Mouse (Mus musculus): ENCODE data around the gene Gm49393. TPM values are rescaled to one million over a fixed set of nuclear protein-coding genes. Genes with fewer than 3 reads are reported as not detected.

The Gm49393 gene
- polyA plus RNA-seq, 1 experiment from 2014 or later = not detected

GRCm38 (mm10) chr13:60848241-60849120 lies 86.9 kb downstream of the Gm49393 start:
- 87% methylated on average over 4 of the region's 4 CpGs for WGBS
- ATAC-seq (ENCODE audit: low FRiP score, low read depth) = no peak

GRCm38 (mm10) chr13:60843153-60843552 lies 92.2 kb downstream of the Gm49393 start:
- no peak for ATAC-seq (ENCODE audit: low FRiP score, low read depth)
- Histone ChIP-seq H3K27me3 (replicated peaks) (no peaks in the 10 kb centered on the region), H3K4me3 (no peak overlapping the region), H3K9me3 (no peaks in the 10 kb centered on the region), H3K4me2 (replicated peaks) (no peak overlapping the region), H3K4me1 (no peaks in the 10 kb centered on the region), H3K36me3 (no peaks in the 10 kb centered on the region), H3K27ac (no peak overlapping the region), H3K9ac (no peak overlapping the region)
- WGBS = 78% methylated on average over 8 of the region's 8 CpGs

More at GRCm38 (mm10) chr13:60848241-60849120, 86.9 kb downstream of the Gm49393 start:
- no peaks in the 10 kb centered on the region for H3K9me3 ChIP-seq
- H3K36me3 ChIP-seq = no peaks in the 10 kb centered on the region
- H3K4me2 ChIP-seq (replicated peaks) = no peak overlapping the region
- no peaks in the 10 kb centered on the region for H3K27me3 ChIP-seq (replicated peaks)
- no peak overlapping the region for H3K27ac ChIP-seq
- H3K4me3 ChIP-seq = no peak overlapping the region
- H3K4me1 ChIP-seq = no peaks in the 10 kb centered on the region
- no peak overlapping the region for H3K9ac ChIP-seq

DNA sequence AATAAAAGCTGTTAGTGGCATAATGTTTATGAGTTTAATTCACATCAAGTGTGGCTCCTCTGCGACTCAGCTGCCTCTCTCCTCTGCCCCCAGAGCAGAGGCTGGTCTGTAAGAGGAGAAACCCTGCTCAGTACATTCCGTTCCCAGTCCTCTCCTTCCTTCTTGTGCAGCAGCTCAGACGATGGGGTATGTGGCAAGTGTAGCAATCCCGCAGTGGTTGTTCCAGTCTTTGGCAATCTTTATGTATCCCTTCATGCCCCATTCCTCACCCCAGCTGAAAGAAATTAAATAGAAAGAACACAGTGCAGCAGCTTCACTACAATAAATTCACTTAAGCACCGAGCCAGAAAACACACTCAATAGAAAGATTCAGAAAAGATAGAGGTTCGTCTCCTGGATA lies 92.7 kb downstream of the Gm49393 start:
- Histone ChIP-seq H3K27ac (no peak overlapping the region), H3K36me3 (no peaks in the 10 kb centered on the region), H3K9ac (no peak overlapping the region), H3K9me3 (no peaks in the 10 kb centered on the region), H3K4me2 (replicated peaks) (no peak overlapping the region), H3K27me3 (replicated peaks) (no peaks in the 10 kb centered on the region), H3K4me3 (no peak overlapping the region), H3K4me1 (no peaks in the 10 kb centered on the region)
- no peak for ATAC-seq (ENCODE audit: low FRiP score, low read depth)
- WGBS = 78% methylated on average over 6 of the region's 6 CpGs

DNA sequence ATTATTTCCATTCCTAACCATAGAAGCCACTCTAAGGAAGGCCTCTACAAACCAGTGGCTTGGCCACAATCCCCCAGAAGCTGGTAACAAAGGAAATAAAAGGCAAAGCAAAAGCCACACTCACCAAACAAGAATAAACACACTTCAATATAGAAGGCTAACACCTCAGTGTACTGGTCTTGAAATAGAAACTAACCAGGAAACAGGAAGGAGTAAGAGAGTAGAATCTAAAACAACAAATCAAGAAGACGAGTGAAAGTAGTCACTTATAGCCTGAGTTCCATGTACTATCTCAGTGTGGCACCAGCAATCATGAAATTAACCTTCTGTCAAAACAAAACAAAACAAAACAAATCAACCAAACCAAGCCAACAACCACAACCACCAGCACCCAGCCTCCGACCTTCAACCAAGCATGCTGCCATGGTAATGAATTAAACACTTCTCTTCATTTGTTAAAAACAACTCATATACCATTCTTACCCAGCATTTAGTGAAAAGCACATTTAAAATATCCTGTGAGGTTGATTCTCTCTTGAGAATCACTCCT lies 96.0 kb downstream of the Gm49393 start:
- no peak for ATAC-seq (ENCODE audit: low FRiP score, low read depth)
- Histone ChIP-seq H3K4me2 (replicated peaks) (no peak overlapping the region), H3K27me3 (replicated peaks) (no peaks in the 10 kb centered on the region), H3K4me1 (no peaks in the 10 kb centered on the region), H3K9me3 (no peaks in the 10 kb centered on the region), H3K27ac (no peak overlapping the region), H3K4me3 (no peak overlapping the region), H3K36me3 (no peaks in the 10 kb centered on the region), H3K9ac (no peak overlapping the region)
- WGBS = 68% methylated on average over 2 of the region's 2 CpGs

DNA sequence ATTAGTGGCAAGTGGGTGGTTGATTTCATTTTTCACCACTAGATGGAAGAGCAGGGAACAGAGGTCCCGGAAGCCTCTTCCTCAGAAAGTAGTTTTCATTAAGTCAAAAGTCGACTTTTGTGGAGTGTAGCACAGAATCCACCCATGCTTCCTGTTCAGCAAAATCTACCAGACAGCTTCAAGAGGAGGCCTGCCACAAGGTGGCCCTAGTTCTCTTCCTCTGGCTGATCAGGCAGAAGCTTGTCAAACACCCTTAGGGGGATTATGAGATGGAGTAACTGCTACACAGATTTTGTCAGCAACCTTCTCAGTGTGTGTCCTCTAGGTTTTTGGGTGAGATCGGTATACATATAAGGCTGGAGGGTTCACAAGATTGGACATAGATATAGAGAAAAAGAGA lies 109.3 kb downstream of the Gm49393 start:
- no peaks in the 10 kb centered on the region for H3K9me3 ChIP-seq
- ATAC-seq (ENCODE audit: low FRiP score, low read depth) = no peak
- H3K4me1 ChIP-seq = no peaks in the 10 kb centered on the region
- no peaks in the 10 kb centered on the region for H3K27me3 ChIP-seq (replicated peaks)
- no peak overlapping the region for H3K27ac ChIP-seq
- no peak overlapping the region for H3K4me2 ChIP-seq (replicated peaks)
- H3K4me3 ChIP-seq = no peak overlapping the region
- no peak overlapping the region for H3K9ac ChIP-seq
- WGBS = 64% methylated on average over 3 of the region's 3 CpGs
- no peaks in the 10 kb centered on the region for H3K36me3 ChIP-seq

- Histone ChIP-seq H3K27me3 (replicated peaks) (no peaks in the 10 kb centered on the region), H3K4me1 (no peaks in the 10 kb centered on the region), H3K27ac (no peak overlapping the region), H3K9ac (no peak overlapping the region), H3K4me3 (no peak overlapping the region), H3K36me3 (no peaks in the 10 kb centered on the region), H3K9me3 (no peaks in the 10 kb centered on the region), H3K4me2 (replicated peaks) (no peak overlapping the region)
- WGBS = 70% methylated on average over 3 of the region's 3 CpGs
- no peak for ATAC-seq (ENCODE audit: low FRiP score, low read depth)
Observed at GRCm38 (mm10) chr13:60820486-60821175, 114.8 kb downstream of the Gm49393 start.

DNA sequence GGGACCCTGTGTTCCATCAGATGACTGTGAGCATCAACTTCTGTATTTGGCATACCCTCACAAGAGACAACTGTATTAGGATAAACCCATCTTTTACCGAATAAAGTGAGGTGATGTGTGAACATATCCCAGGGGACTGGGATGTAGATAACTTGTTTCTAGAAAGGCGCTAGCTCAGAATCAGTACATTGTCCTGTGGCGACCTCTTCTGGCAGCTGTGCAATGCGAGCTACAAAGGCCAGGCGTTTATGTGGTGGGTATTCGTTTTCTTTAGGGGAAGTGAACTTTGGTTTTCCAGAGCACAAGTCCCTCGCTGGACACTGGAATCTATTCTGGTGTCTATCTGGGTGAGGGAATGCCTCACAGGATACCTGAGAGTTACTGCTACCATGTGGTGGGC lies 115.9 kb downstream of the Gm49393 start:
- no peaks in the 10 kb centered on the region for H3K36me3 ChIP-seq
- ATAC-seq (ENCODE audit: low FRiP score, low read depth) = no peak
- no peaks in the 10 kb centered on the region for H3K9me3 ChIP-seq
- no peaks in the 10 kb centered on the region for H3K27me3 ChIP-seq (replicated peaks)
- no peaks in the 10 kb centered on the region for H3K4me1 ChIP-seq
- H3K9ac ChIP-seq = no peak overlapping the region
- no peak overlapping the region for H3K4me3 ChIP-seq
- no peak overlapping the region for H3K27ac ChIP-seq
- no peak overlapping the region for H3K4me2 ChIP-seq (replicated peaks)
- 13% methylated on average over 7 of the region's 7 CpGs for WGBS

DNA sequence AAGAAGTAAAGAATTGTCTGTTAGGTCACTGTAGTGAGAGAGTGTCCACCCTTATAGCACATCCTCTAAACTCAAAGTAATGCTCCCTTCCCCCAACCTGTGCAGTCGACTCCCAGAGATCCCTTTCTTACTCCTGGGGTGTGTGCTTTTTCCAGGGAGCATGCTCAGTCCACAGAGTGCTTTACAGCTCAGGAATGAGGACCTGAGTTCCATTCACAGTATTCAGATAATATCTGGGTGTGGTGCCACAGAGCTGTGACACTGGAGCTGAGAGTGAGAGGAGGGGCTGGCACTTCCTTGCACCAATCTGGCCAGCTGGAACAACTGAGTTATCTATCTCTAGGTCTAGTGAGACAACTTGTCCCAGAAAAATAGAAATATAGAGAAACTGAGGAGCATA lies 121.7 kb downstream of the Gm49393 start:
- ATAC-seq (ENCODE audit: low FRiP score, low read depth) = no peak
- WGBS = 76% methylated on average over 1 of the region's 1 CpGs

DNA sequence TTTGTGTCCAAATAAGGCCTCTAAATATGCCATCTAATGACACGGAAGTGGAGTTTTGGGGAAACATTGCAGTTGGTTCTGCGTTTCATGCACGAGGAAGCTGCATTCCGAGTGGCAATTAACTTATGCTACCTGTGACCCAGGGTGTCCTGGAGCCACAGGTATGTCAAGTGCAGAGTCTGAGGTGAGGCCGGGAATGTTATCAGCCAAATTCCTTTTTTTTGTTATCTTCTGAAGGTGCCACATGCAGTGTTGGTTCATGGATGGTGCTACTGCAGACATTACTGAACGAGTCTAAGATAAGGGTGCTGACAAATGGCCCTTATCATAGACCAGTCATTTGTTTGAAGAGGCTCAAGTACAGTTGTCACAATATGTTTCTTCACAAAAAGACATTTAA lies 122.6 kb downstream of the Gm49393 start:
- H3K36me3 ChIP-seq = no peaks in the 10 kb centered on the region
- no peaks in the 10 kb centered on the region for H3K4me1 ChIP-seq
- no peaks in the 10 kb centered on the region for H3K9me3 ChIP-seq
- WGBS = 91% methylated on average over 6 of the region's 6 CpGs
- H3K27me3 ChIP-seq (replicated peaks) = no peaks in the 10 kb centered on the region
- H3K27ac ChIP-seq = no peak overlapping the region
- no peak overlapping the region for H3K4me2 ChIP-seq (replicated peaks)
- H3K4me3 ChIP-seq = no peak overlapping the region
- no peak for ATAC-seq (ENCODE audit: low FRiP score, low read depth)
- no peak overlapping the region for H3K9ac ChIP-seq

More for the DNA sequence above, 121.7 kb downstream of the Gm49393 start:
- Histone ChIP-seq H3K27me3 (replicated peaks) (no peaks in the 10 kb centered on the region), H3K9me3 (no peaks in the 10 kb centered on the region), H3K9ac (no peak overlapping the region), H3K36me3 (no peaks in the 10 kb centered on the region), H3K4me2 (replicated peaks) (no peak overlapping the region), H3K4me3 (no peak overlapping the region), H3K4me1 (no peaks in the 10 kb centered on the region), H3K27ac (no peak overlapping the region)

DNA sequence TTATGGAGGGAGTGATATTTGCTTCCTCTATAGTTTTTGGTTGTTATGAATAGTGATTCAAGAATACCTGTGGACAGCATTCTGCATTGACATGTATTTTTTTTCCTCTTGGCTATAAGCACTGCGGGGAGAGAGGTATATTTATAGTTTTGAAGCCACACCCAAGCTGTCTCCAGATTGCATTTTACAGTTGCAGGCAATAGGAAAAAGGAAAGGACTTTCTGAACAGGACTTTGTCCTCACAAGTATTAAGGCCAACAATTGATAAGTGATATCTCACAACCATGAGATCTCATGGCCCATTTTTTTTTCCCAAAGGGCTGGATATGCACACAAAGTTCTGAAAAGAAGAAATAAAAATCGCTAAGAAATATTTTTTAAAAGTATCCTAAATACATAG lies 125.7 kb downstream of the Gm49393 start:
- ATAC-seq (ENCODE audit: low FRiP score, low read depth) = no peak
- Histone ChIP-seq H3K9ac (no peak overlapping the region), H3K36me3 (no peaks in the 10 kb centered on the region), H3K27me3 (replicated peaks) (no peaks in the 10 kb centered on the region), H3K4me3 (no peak overlapping the region), H3K9me3 (no peaks in the 10 kb centered on the region), H3K27ac (no peak overlapping the region), H3K4me2 (replicated peaks) (no peak overlapping the region), H3K4me1 (no peaks in the 10 kb centered on the region)
- WGBS = 78% methylated on average over 2 of the region's 2 CpGs
